Mouse (Mus musculus): ENCODE data around the gene Ypel4.
"Not testable (repeated sequence)": the region's sequence is repeated elsewhere in the genome, so short reads cannot be mapped to it uniquely, and the experiment has no call there.

Ypel4 gene

GRCm38 (mm10) chr2:84727172-84727858 lies 6.5 kb upstream of the Ypel4 start, which contains the start of gene Clp1:
Gene Clp1 (minus strand): TSS chr2:84727350.
- DNase-seq (ENCODE audit: low read depth, low spot score): peak; percentile 99

GRCm38 (mm10) chr2:84728191-84728590 lies 5.7 kb upstream of the Ypel4 start:
- not testable (repeated sequence) for DNase-seq (ENCODE audit: low read depth, low spot score)

GRCm38 (mm10) chr2:84731206-84731605 lies 2.7 kb upstream of the Ypel4 start:
- DNase-seq (ENCODE audit: low read depth, low spot score): no peak

- DNase-seq (ENCODE audit: low read depth, low spot score): no peak
Measured at GRCm38 (mm10) chr2:84732394-84732793, 1.5 kb upstream of the Ypel4 start.

- peak; percentile 16 for DNase-seq (ENCODE audit: low read depth, low spot score)
Measured at GRCm38 (mm10) chr2:84734351-84734864, 550 bp downstream of the Ypel4 start.

- DNase-seq (ENCODE audit: low read depth, low spot score): no peak
Measured at GRCm38 (mm10) chr2:84734919-84735318, 1.1 kb downstream of the Ypel4 start.

- no peak for DNase-seq (ENCODE audit: low read depth, low spot score)
Measured at GRCm38 (mm10) chr2:84735346-84735920, 1.6 kb downstream of the Ypel4 start.

GRCm38 (mm10) chr2:84736312-84737161 lies 2.7 kb downstream of the Ypel4 start:
- DNase-seq (ENCODE audit: low read depth, low spot score): peak; percentile 39

- peak; percentile 55 for DNase-seq (ENCODE audit: low read depth, low spot score)
Measured at GRCm38 (mm10) chr2:84737451-84737925, 3.6 kb downstream of the Ypel4 start.

GRCm38 (mm10) chr2:84738271-84738911 lies 4.5 kb downstream of the Ypel4 start:
- peak; percentile 89 for DNase-seq (ENCODE audit: low read depth, low spot score)

- DNase-seq (ENCODE audit: low read depth, low spot score): peak; percentile 83
Measured at GRCm38 (mm10) chr2:84740608-84741333, 6.9 kb downstream of the Ypel4 start.

- DNase-seq (ENCODE audit: low read depth, low spot score): peak; percentile 84
Measured at GRCm38 (mm10) chr2:84741841-84742450, 8.1 kb downstream of the Ypel4 start.

- peak; percentile 99 for DNase-seq (ENCODE audit: low read depth, low spot score)
Measured at GRCm38 (mm10) chr2:84742451-84743283, 8.8 kb downstream of the Ypel4 start.

- peak; percentile 99 for DNase-seq (ENCODE audit: low read depth, low spot score)
Measured at GRCm38 (mm10) chr2:84743561-84743960, 9.7 kb downstream of the Ypel4 start, which contains the start of gene Gm19426. Gene Gm19426 (minus strand): TSS chr2:84743655.

GRCm38 (mm10) chr2:84744126-84744525 lies 10.3 kb downstream of the Ypel4 start:
- peak; percentile 93 for DNase-seq (ENCODE audit: low read depth, low spot score)

- DNase-seq (ENCODE audit: low read depth, low spot score): no peak
Measured at GRCm38 (mm10) chr2:84750115-84750514, 16.3 kb downstream of the Ypel4 start.

GRCm38 (mm10) chr2:84756245-84756644 lies 22.4 kb downstream of the Ypel4 start:
- DNase-seq (ENCODE audit: low read depth, low spot score): no peak

GRCm38 (mm10) chr2:84757026-84757682 lies 23.3 kb downstream of the Ypel4 start:
- DNase-seq (ENCODE audit: low read depth, low spot score): peak; percentile 67

All from R1 (cell line).